Mouse (Mus musculus): ENCODE results near the gene Hist1h1c. TPM values are rescaled to one million over a fixed set of nuclear protein-coding genes. Genes with fewer than 3 reads are reported as not detected.
"Not testable (repeated sequence)": the region's sequence is repeated elsewhere in the genome, so short reads cannot be mapped to it uniquely, and the experiment has no call there.

The Hist1h1c gene
- polyA plus RNA-seq, 1 experiment from 2014 or later = 21.4 TPM

DNA sequence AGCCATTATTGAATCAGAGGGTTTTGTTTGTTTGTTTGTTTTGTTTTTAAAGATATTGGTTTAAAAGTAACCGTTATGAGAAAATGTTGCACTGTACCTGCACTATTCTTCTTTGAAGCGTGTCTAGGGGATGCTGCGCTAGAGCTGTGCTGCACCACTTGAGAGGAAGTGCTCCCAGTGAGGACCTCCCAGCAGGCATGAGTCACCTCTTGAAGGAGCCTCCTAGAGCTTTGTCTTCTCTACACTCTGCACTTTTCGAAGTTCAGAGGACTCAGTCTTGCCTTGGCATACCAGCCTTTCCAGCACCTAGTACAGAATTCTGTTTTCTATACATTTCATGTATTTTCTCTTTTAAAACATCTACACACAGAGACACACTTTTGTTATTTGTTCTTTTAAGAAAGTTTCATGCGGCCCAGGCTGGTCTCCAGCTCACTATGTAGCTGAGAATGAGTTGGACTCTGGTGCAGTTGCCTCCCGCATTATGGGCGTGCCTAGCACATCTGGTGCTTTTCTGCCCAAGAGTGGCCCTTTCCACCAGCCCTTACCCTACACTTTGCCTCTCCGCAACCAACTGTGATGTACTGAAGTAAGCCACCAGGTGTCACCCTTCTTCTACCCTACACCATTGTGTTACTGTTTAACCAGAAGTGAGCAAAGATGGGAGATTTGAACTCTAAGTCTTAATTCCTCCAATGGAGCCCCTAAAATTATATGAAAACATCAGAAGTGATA, 37.7 kb upstream of the Hist1h1c start:
- Histone ChIP-seq H3K27me3 (no peaks in the 10 kb centered on the region), H3K9me3 (no peaks in the 10 kb centered on the region), H3K27ac (peak overlapping the region; percentile 50; the same call in 1 of the 2 replicates), H3K4me2 (no peak overlapping the region), H3K4me1 (replicated peaks) (peaks cover 13% of the 10 kb centered on the region), H3K36me3 (no peaks in the 10 kb centered on the region), H3K4me3 (replicated peaks) (no peak overlapping the region), H3K9ac (replicated peaks) (0 out of 2 replicates have a peak overlapping the region, but pooled peaks have one; percentile 18)
- peak; percentile 77 for ATAC-seq (ENCODE audit: insufficient number of reproducible peaks, insufficient read depth, low FRiP score, low TSS enrichment, low read depth)
- 38% methylated on average over 8 of the region's 8 CpGs for WGBS

DNA sequence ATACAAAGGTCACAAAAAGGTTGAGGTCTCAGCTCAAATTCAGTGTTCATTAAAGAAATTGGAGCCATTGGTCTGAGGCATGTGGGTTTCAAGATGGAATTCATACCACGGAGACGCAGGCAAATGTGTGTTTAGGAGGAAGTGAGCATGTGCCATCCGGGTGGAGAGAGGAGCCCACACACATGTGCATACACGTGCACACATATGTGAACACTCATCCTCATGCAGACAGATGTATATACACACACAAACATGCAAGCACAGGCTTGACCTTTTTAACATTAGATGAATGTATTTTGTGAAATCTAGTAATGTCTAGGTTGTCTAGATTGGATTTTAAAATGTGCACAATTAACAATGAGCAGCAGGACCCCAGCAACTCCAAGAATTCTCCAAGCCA, 36.4 kb upstream of the Hist1h1c start:
- H3K9me3 ChIP-seq = no peaks in the 10 kb centered on the region
- no peak overlapping the region for H3K9ac ChIP-seq (replicated peaks)
- H3K36me3 ChIP-seq = no peaks in the 10 kb centered on the region
- peaks cover 10% of the 10 kb centered on the region for H3K4me1 ChIP-seq (replicated peaks)
- WGBS = 76% methylated on average over 4 of the region's 4 CpGs
- no peak overlapping the region for H3K4me2 ChIP-seq
- ATAC-seq (ENCODE audit: insufficient number of reproducible peaks, insufficient read depth, low FRiP score, low TSS enrichment, low read depth) = no peak
- no peaks in the 10 kb centered on the region for H3K27me3 ChIP-seq
- no peak overlapping the region for H3K4me3 ChIP-seq (replicated peaks)
- no peak overlapping the region for H3K27ac ChIP-seq

DNA sequence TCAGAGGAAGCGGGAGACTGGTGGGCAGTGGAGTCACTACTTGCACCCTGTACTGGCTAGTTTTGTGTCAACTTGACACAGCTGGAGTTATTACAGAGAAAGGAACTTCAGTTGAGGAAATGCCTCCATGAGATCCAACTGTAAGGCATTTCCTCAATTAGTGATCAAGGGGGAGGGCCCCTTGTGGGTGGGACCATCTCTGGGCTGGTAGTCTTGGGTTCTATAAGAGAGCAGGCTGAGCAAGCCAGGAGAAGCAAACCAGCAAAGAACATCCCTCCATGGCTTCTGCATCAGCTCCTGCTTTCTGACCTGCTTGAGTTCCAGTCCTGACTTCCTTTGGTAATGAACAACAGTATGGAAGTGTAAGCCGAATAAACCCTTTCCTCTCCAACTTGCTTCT, 35.8 kb upstream of the Hist1h1c start:
- not testable (repeated sequence) for H3K27ac ChIP-seq; ATAC-seq (ENCODE audit: insufficient number of reproducible peaks, insufficient read depth, low FRiP score, low TSS enrichment, low read depth); H3K9me3 ChIP-seq; H3K36me3 ChIP-seq; H3K9ac ChIP-seq (replicated peaks); H3K4me2 ChIP-seq; H3K4me3 ChIP-seq (replicated peaks); H3K27me3 ChIP-seq
- 86% methylated on average over 2 of the region's 2 CpGs for WGBS
- peaks cover 10% of the 10 kb centered on the region for H3K4me1 ChIP-seq (replicated peaks)

DNA sequence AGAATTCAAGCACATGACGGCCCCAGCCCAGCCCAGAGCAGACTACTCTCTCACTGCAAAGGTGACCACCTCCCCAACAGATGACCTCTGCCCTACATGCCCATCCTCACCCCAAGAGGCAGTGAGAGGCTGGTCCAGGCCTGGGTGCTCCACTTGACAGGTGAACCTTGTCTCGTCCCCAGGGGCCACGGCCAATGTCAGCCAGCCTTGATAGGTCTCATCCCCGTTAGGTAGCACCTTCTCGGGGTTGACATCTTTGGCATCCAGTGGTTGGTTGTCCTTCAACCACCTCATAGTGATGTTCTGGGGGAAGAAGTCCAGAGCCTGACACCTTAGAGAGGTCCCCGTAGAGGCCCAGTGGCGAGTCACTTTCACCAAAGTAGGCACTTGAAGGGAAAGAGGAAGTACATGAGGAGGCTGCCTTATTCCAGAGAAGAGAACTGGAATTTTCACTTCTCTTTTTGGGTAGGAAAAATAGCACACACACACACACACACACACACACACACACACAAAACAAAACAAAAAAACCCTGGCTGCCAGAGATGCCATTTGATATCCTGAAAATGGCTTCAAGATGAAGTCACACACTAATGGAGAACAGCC, 32.8 kb upstream of the Hist1h1c start:
- Histone ChIP-seq H3K27me3 (no peaks in the 10 kb centered on the region), H3K36me3 (no peaks in the 10 kb centered on the region), H3K4me3 (replicated peaks) (no peak overlapping the region), H3K27ac (no peak overlapping the region), H3K9ac (replicated peaks) (no peak overlapping the region), H3K4me1 (replicated peaks) (peaks cover 28% of the 10 kb centered on the region), H3K9me3 (no peaks in the 10 kb centered on the region), H3K4me2 (no peak overlapping the region)
- WGBS = 88% methylated on average over 7 of the region's 7 CpGs
- ATAC-seq (ENCODE audit: insufficient number of reproducible peaks, insufficient read depth, low FRiP score, low TSS enrichment, low read depth) = no peak

DNA sequence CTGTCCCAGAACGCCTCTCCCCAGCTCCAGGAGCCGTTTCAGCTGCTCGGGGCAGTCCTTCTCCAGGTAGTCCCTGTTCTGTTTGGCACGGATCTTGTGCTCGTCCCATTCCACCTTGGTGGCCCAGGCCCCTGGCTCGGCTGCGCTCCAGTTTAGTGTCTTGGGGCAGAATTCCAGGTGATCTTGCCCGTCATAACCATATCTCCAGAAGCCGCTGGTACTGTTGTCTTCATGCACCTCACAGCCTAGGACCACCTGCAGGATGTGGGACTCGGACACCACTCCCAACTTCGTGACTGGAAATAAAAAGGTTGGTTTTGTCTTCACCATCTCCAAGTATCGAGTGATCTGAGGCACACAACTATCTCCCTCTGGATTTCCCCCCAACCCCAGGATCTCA, 31.8 kb upstream of the Hist1h1c start:
- Histone ChIP-seq H3K9ac (replicated peaks) (no peak overlapping the region), H3K27ac (no peak overlapping the region), H3K36me3 (no peaks in the 10 kb centered on the region), H3K9me3 (no peaks in the 10 kb centered on the region), H3K4me1 (replicated peaks) (peaks cover 27% of the 10 kb centered on the region), H3K4me3 (replicated peaks) (no peak overlapping the region), H3K27me3 (no peaks in the 10 kb centered on the region), H3K4me2 (no peak overlapping the region)
- no peak for ATAC-seq (ENCODE audit: insufficient number of reproducible peaks, insufficient read depth, low FRiP score, low TSS enrichment, low read depth)
- WGBS = 90% methylated on average over 12 of the region's 12 CpGs

DNA sequence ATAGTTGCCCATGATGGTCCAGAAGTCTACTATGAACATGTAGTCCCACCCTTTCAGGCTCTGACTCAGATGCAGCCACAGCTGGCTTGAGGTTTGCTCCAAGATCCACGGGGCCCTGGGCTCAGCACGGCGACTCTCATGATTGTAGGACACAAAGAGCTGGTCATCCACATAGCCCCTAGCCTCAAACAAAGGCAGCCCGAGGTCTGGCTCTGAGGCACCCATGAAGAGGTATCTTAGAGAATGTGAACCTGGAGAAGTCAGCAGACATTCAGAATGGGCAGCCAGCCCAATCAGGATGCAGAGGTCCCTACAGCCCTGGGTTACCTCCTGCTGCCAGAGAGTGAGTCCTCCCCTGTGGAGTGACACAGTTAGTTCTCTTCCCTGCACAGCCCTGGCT, 30.6 kb upstream of the Hist1h1c start:
- Histone ChIP-seq H3K27me3 (no peaks in the 10 kb centered on the region), H3K36me3 (no peaks in the 10 kb centered on the region), H3K9ac (replicated peaks) (no peak overlapping the region), H3K4me3 (replicated peaks) (no peak overlapping the region), H3K9me3 (no peaks in the 10 kb centered on the region), H3K4me2 (no peak overlapping the region), H3K27ac (peak overlapping the region; percentile 17; the same call in 1 of the 2 replicates), H3K4me1 (replicated peaks) (peaks cover 27% of the 10 kb centered on the region)
- WGBS = 90% methylated on average over 4 of the region's 4 CpGs
- ATAC-seq (ENCODE audit: insufficient number of reproducible peaks, insufficient read depth, low FRiP score, low TSS enrichment, low read depth) = no peak

DNA sequence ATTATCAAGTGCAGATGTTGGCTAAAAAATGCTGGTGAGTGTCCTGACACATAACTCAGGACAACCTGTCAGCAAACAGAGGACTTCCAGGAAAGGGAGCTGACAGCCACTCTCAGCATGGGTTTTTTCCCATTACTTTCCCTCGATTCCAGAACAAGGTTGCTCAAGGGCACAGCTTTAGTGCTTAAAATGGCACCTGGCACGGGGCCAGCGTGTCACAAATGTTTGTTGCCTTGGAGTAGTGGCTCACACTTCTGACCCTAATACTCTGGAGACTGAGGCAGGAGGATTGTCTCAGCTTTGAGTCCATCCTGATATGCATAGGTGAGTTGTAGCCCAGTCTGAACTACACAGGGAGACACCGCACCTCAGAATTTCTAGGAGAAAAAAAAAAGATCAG, 30.0 kb upstream of the Hist1h1c start:
- peak overlapping the region; percentile 7; the same call in 1 of the 2 replicates for H3K27ac ChIP-seq
- H3K4me3 ChIP-seq (replicated peaks) = no peak overlapping the region
- no peaks in the 10 kb centered on the region for H3K9me3 ChIP-seq
- H3K27me3 ChIP-seq = no peaks in the 10 kb centered on the region
- no peaks in the 10 kb centered on the region for H3K36me3 ChIP-seq
- no peak for ATAC-seq (ENCODE audit: insufficient number of reproducible peaks, insufficient read depth, low FRiP score, low TSS enrichment, low read depth)
- H3K4me2 ChIP-seq = no peak overlapping the region
- peaks cover 27% of the 10 kb centered on the region for H3K4me1 ChIP-seq (replicated peaks)
- WGBS = 55% methylated on average over 4 of the region's 4 CpGs
- H3K9ac ChIP-seq (replicated peaks) = no peak overlapping the region

DNA sequence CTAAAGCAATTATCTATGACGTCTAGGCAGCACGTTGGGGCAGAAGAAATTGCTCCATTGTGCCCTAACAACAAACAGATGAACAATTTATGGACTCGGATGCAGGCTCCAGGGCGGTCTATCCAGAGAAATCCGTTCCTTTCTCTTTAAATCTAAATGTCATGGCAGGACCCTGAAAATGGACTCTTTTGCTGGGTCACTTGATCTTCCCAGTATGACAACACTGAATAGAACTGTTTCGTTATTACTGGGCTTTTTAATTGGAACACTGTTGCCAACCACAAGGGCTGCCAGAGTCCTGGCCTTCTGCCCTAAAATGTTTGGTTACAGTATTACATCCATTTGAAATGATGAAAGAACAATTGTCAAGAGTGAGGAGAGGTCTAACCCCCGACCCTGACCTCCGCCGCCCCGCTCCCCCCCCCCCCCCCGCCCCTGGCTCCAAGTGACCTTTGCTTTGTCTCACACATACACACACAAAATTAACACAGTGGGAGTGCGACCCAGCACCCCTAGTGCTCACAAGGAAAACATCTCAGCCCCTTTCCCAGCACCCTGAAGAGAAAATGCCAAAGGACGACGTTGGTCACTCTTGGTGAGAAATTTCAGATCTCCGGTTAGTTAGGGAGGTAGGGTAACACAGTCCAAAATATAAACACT, 28.8 kb upstream of the Hist1h1c start:
- peaks cover 27% of the 10 kb centered on the region for H3K4me1 ChIP-seq (replicated peaks)
- ATAC-seq (ENCODE audit: insufficient number of reproducible peaks, insufficient read depth, low FRiP score, low TSS enrichment, low read depth) = no peak
- peak overlapping the region; percentile 37 for H3K4me3 ChIP-seq (replicated peaks)
- no peaks in the 10 kb centered on the region for H3K27me3 ChIP-seq
- H3K4me2 ChIP-seq = peak overlapping the region; percentile 62
- peak overlapping the region; percentile 67 for H3K27ac ChIP-seq
- no peaks in the 10 kb centered on the region for H3K36me3 ChIP-seq
- H3K9ac ChIP-seq (replicated peaks) = peak overlapping the region; percentile 55; the same call in 1 of the 2 replicates
- no peaks in the 10 kb centered on the region for H3K9me3 ChIP-seq
- 17% methylated on average over 11 of the region's 15 CpGs for WGBS

DNA sequence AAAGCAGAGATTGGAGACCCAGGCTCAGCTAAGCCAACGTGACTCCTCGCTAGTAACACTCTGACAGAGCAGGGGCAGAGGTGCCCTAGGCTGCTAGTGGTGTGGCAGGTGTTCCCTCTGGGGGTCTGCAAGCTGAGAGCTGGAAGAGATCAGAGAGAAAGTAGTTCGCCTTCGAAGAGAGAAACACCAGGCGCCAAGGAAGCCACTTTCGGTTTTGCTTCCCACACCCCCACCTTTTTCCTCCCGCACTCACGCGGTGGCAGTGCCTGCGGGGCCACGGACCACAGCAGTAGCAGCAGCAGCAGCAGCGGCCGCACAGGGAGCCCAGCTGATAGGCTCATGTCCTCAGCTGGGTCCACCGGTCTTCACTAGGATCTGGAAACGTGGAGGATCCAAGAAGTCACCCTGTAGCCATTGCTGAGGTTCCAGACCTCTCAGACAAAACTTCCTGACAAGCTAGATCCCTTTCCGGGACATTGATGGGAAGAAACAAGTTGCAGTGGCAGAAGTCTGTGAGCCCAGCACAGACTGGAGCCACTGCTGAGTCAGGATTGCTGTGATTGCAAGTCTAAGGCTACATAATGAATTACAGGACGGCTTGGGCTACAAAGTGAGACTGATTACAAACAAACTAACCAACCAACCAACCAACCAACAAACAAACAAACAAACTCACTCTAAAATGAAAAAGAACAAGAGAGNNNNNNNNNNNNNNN, 28.1 kb upstream of the Hist1h1c start, which contains the start of gene Hfe:
Gene Hfe (minus strand): TSS at position 481 of the 716 bp plus-strand sequence.
- WGBS = under 1% methylated on average over 17 of the region's 17 CpGs
- Histone ChIP-seq H3K4me2 (peak within 1 kb of the TSS; percentile 62), H3K27ac (peak within 1 kb of the TSS; percentile 67), H3K4me3 (replicated peaks) (peak within 1 kb of the TSS; percentile 37), H3K27me3 (no peaks in the 10 kb centered on the region), H3K9me3 (no peaks in the 10 kb centered on the region), H3K4me1 (replicated peaks) (peaks cover 27% of the 10 kb centered on the region), H3K9ac (replicated peaks) (peak within 1 kb of the TSS; percentile 55), H3K36me3 (no peaks in the 10 kb centered on the region)
- ATAC-seq (ENCODE audit: insufficient number of reproducible peaks, insufficient read depth, low FRiP score, low TSS enrichment, low read depth) = no peak

DNA sequence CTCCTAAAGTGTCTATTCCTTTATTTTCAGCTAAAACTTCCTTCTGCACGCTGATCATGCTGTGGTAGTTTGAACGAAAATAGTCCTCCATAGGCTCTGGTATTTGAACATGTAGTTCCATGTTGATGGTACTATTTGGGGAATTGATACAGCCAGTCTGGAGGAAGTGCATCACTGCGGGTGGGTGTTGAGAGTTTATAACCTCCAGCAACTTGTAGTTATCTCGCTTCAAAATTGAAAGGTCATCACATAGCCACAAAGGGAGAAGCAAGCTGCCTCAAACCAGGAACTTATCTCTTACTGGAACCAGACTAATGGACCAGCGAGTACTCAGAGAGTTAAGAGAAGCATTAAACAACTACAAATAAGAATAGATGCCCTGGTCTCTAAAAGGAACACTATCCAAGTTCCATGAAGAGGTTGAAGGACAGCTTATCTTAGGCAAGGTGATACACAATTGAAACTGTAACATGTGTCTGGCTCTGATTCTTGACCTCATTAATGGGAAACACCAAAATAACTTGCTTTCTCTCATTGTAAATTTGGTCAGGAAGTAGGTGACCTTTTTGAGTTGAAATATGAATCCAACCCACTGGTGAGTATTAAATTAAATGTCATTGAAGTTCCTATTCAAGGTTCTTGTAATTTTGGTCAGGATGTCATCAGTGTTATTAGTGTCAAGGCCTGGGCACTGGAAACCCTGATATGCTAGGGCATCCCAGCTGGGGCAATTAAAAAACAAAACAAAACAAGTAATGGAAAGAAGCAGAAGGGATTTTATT, 22.2 kb upstream of the Hist1h1c start:
- no peak for ATAC-seq (ENCODE audit: insufficient number of reproducible peaks, insufficient read depth, low FRiP score, low TSS enrichment, low read depth)

More for the DNA sequence above, 22.2 kb upstream of the Hist1h1c start:
- H3K4me3 ChIP-seq (replicated peaks) = no peak overlapping the region
- WGBS = 90% methylated on average over 5 of the region's 5 CpGs
- H3K9me3 ChIP-seq = no peaks in the 10 kb centered on the region
- no peak overlapping the region for H3K4me2 ChIP-seq
- no peak overlapping the region for H3K27ac ChIP-seq
- H3K36me3 ChIP-seq = no peaks in the 10 kb centered on the region
- no peaks in the 10 kb centered on the region for H3K27me3 ChIP-seq
- H3K9ac ChIP-seq (replicated peaks) = no peak overlapping the region
- H3K4me1 ChIP-seq (replicated peaks) = 0 out of 2 replicates have a peak, but pooled peaks cover 4% of the 10 kb centered on the region

Measured in limb, embryonic 12.5 days (tissue).